Mouse (Mus musculus) cerebellum, postnatal 4 days (tissue): ENCODE measurements around the gene Wdr3.
A peak's percentile ranks its signal among the peaks of the same experiment; 100 is the strongest.

Experiments
- DNase-seq, 2 experiments: peaks; one replicate each; pipeline ENCODE4 v3.0.0; 2022; ENCODE audit warnings: low spot score in 2 of 2, mixed read lengths in 1 of 2

The Wdr3 gene

DNA sequence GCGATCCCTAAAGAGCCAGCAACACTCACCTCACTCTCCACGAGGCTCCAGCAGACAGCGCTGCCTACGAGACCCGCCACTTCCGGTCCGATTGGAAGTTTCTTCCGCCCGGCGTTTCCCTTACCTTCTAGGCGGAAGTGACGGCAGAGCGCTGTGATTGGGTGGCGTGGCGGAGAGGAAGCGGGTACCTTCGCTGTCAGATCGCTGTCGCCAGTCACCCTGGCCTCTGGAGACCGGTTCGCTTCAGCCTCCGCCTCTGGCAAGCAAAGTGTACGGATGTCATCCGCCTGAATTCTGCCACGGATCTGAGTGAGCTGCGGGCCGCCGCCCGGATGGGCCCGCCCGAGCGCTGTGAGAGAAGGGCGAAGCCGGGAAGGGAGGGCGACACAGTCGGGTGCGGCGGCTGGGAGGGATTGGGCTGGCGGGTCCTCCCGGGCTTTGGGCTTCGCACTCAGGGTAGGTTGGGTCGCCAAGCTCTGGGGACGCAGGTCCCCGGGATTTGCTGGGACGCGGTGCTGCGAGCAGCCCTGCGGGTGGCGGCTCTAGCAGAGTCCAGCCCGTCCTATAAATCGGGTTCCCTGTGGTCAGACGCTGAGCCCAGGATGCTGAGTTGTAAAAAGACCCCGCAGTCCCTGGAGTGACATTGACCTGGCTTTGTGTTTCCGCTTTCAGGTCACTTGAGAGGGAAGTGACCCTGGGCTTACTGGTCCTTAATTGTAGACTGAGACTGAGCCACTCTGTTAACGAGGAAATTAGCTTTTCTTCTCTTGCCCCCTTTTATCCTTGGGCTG, at the start of gene Wdr3, which contains the start of gene Gdap2:
Wdr3 (minus strand) TSS at position 93 of the 791 bp plus-strand sequence.
Gdap2 (plus strand) TSS at position 67 of the 791 bp plus-strand sequence.
- DNase-seq: peak; percentile 78 to 88

- DNase-seq: no peak
These were observed 44.8 kb upstream of the Wdr3 start for GRCm38 (mm10) chr3:100206973-100207372.

DNA sequence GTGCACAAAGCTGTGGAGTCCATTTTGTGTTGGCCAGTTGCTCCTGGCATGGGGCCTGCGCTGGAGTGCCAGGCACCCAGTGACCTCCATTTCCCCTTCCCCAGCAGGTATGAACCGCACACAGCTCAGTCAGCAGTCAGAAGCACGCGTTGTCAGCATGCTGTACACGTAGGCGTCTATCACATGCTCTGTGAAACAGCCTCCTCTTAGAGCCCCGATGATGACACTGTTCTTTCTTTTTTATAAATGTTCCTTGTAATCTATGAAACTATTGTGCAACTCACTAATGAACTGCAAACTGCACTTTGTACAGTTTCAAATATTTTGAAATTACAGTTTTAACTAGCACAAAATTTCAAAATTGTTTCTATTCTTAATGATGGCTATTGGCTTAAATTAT, 39.3 kb upstream of the Wdr3 start:
- no peak for DNase-seq

- DNase-seq: no peak
These were observed 32.0 kb upstream of the Wdr3 start for GRCm38 (mm10) chr3:100194210-100194609.

GRCm38 (mm10) chr3:100189861-100190260, 27.7 kb upstream of the Wdr3 start:
- DNase-seq: no peak

DNA sequence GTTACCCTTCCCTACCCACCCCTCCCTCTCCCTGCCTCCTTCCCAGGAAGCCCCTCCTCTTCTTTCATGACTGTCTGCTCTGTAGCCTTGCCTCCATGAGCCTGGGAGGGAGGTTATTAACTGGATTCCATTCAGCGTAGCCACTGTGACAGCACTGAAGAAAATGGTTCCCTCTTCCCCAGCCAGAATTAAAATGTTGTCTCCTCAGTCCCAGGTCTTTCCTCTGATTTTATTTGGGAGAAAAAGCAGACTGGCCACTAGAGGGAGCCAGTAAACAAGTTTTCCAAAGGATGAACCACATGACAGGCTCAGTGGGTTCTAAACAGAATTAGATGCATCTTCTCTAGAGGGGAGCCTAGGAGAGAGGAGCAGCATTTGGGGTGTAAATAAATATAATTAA, 27.2 kb upstream of the Wdr3 start:
- DNase-seq: peak; percentile 35 to 73

DNA sequence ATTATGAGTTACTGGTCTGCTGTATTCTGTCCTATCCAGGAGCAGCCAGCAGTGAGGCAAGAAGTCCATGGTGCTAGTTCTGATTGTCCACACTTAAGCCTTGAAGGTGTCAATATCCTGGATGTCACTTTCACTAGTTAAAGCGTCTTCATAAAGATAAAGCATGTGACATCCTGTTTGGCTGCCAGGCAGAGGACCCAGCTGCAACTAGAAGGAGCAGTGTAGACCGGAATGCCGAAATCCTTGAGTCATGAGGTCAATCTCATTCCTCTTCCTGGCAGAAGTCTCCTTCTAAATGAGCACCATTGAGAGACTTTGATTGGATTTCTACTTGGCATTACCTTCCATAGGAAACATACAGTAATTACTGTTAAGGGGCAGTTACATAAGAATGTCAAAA, 18.3 kb upstream of the Wdr3 start:
- DNase-seq: no peak

DNA sequence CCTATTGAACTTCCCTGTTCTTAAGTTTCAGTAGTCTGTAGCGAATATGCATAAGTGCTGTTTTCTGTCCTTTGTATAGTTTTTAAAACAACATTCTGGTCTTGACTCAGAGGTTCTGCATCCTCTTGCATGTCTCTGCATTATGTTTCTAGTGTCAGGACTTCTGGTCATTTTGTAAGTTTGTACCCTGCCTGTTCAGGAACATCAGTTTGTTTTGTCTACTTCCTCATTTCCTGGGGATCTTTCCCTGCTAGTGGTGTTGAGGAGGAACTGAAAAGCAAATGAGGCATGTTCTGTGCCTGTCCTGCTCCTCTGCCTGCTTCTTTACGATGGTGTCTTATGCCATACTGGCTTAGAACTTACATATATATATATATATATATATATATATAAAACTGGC, 13.8 kb upstream of the Wdr3 start:
- DNase-seq: no peak

- DNase-seq: no peak
These were observed 2.8 kb upstream of the Wdr3 start for GRCm38 (mm10) chr3:100164991-100165390.

- no peak for DNase-seq
These were observed 1.3 kb upstream of the Wdr3 start for GRCm38 (mm10) chr3:100163556-100163955.

DNA sequence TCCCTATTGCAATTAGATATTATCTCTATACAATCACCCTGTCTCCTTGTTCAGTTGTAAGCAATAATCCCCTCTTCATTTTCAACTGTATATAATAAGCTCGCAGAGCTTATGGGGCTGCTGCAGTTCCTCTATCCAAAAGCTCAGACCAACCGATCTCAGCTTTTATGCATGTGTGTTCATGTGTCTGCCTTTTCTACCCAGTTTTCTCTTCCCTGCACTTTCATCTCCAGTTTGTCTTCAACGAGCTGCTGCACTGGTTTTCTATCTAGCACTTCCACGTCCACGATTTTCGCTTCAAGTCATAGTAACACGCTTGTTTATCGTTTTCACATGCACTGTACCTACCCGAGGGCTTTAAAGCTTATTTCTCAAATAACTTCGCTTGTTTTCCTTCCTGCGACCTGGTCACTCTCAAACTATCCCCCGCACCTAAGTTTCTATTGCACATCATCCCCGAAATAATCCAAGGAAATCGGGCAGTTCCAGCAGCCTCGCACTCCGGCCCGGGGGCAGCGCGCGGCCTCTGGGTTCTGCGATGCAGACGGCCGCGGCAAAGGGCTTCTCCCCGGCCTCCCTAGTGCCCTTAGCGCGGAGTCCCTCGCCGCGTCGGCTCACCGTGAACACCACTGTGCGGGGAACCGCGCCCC, 417 bp downstream of the Wdr3 start:
- DNase-seq: no peak

GRCm38 (mm10) chr3:100160682-100161445, 1.3 kb downstream of the Wdr3 start:
- no peak for DNase-seq

DNA sequence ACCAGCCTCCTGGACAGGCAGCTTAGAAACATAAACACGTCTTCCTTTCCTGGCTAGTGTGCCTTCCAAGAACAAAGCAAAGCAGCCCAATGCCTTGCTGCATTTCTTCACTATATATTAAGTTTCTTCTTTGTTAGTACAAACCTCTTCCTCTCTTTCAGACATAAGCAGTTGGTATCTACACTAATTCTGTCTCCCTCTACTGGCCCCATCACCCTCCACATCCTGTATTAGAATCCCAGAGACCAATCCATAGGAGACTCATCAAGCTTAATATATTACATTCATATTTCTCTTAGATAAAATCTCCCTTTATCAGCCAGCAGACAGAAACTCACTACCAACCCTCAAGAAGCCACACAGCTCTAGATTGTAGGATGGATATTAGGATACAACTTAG, 39.8 kb downstream of the Wdr3 start:
- no peak for DNase-seq

GRCm38 (mm10) chr3:100121961-100122360, 40.2 kb downstream of the Wdr3 start:
- no peak for DNase-seq

DNA sequence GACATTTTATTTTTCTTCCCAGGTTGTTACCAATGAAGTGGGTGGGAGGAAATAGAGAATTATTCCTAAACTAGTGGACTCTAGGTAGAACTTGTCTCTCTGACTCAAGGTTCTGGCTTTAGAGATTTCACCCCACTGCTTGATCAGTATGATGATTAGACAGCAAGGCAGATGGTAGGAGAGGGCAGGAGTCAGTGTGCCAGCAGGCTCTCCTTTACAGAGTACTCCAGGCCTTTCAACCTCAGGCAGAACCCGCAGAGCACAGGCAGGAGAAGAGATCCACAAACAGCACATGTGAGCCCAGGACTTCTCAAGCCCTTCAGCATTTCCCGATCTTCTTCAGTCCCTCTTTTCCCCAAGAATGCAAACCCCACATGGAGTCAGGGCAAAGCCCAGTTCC, 43.5 kb downstream of the Wdr3 start:
- DNase-seq: no peak

DNA sequence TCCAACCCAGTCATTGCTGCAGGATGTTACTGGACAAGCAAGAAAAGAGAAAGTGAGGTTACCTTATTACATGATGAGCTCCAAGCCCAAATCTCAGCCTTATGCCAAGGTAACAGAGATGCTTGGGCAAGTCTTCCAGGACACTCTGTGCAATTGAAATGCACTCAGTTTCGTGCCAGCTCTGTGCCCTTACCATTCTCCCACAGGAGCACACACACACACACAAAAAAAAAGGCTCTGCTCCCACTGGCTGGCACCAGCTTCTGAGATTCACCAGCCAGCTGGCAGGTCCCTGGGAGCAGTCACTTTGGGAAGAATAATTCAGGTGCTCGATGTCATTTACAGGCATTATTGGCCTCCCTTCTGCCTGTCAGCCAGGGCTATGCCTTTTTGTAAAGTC, 55.5 kb downstream of the Wdr3 start:
- no peak for DNase-seq

DNA sequence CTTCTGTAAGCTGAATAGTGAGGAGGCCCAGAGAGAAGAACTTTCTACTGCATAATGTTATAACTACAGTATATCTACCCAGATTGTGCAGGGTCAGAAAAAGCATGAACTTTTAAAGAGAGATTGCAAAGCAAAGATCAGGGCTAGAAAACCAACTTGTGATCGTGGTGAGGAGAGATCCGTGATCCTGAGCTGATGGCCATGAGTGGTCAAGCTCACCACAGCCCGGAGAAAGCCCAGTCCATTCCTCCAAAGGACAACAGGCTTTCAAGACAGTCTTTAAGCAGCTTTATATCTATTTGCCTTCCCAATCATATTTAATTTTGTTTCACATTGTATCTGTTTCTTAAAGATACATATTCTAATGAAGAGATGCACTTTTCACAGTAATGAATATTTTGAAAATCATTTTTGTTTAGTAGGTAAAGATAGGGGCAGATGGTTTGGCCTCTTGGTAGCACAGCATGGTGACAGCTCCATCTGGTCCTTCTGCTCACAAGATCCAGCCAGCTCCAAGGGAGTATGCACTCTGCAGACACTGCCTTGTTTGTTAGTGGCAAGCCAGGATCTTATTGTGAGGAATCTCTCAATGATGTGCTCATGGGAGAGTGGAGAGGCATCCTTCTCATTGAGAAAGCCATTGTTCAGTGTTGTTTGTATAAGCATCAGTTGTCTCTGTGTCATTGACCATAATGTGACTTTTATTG, 59.7 kb downstream of the Wdr3 start:
- peak in 1 of 2 experiments; percentile 17 for DNase-seq
